Mouse (Mus musculus) G1E (cell line): ENCODE data around the gene E2f8.

ENCODE experiments used
- CTCF ChIP-seq: IDR thresholded peaks from 2 replicates; pipeline ENCODE4 v1.5.1; 2012; ENCODE audit warnings: low read depth, low read length, inconsistent platforms, mixed read lengths
- GATA1 ChIP-seq: IDR thresholded peaks from 2 replicates; pipeline ENCODE4 v1.6.1; 2012; ENCODE audit warnings: borderline replicate concordance, low read length, inconsistent platforms, mixed read lengths
- POLR2AphosphoS5 ChIP-seq: IDR thresholded peaks from 2 replicates; pipeline ENCODE4 v1.6.1; 2012; ENCODE audit warnings: low read depth, low read length, inconsistent platforms; ENCODE audit not compliant: insufficient replicate concordance
- TAL1 ChIP-seq: conservative IDR thresholded peaks from 2 replicates; pipeline ENCODE4 v1.6.1; 2012; ENCODE audit warnings: low read depth, low read length, inconsistent platforms, mixed read lengths

DNA sequence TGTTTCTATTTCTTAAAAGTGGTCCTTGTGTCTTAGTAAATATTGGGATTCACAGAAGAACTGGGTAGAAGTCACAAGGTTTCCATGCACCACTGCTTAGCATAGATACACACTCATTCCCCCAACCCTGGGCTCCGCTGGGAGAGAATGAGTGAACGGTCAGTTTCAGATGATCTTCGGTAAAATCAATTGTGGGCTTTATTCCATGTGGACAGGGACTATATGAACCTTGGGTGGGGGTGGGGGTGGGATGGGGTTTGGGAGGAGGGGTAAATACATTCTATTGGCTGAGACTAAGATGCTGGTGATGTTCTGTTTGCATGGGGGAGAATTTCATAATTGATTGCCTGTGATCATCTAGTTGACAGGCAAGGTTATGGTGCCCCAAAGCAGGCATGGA lies 25.9 kb downstream of the E2f8 start:
- TF ChIP-seq CTCF (no peak), GATA1 (no peak), POLR2AphosphoS5 (no peak), TAL1 (no peak)
